Mouse (Mus musculus): ENCODE results near the gene Cmklr1. TPM values are rescaled to one million over a fixed set of nuclear protein-coding genes. Genes with fewer than 3 reads are reported as not detected.
A peak's percentile ranks its signal among the peaks of the same experiment; 100 is the strongest.

Gene Cmklr1
- polyA plus RNA-seq, 1 experiment, result 32.6 TPM

GRCm38 (mm10) chr5:113583424-113584162, 66.6 kb downstream of the Cmklr1 start:
- no peaks in the 10 kb centered on the region for H3K27me3 ChIP-seq (ENCODE audit: control insufficient read depth, insufficient read depth, low read length)
- H3K4me1 ChIP-seq (replicated peaks; ENCODE audit: control insufficient read depth, insufficient read depth, low read length), result no peaks in the 10 kb centered on the region
- H3K4me3 ChIP-seq (ENCODE audit: control insufficient read depth, insufficient read depth, low read length), result no peak overlapping the region
- no peak overlapping the region for H3K27ac ChIP-seq (ENCODE audit: control insufficient read depth, insufficient read depth, low read length)
- TF ChIP-seq POLR2A (IDR thresholded peaks at IDR 0.05; ENCODE audit: control insufficient read depth, extremely low read depth, insufficient read depth, low read length, poor library complexity), result no peak
- TF ChIP-seq CTCF (IDR thresholded peaks at IDR 0.05; ENCODE audit: borderline replicate concordance, control insufficient read depth, extremely low read depth, insufficient read depth, low read length, poor library complexity), result no peak
- WGBS, result 87% methylated on average over 5 of the region's 5 CpGs
- no peaks in the 10 kb centered on the region for H3K36me3 ChIP-seq (ENCODE audit: control insufficient read depth, insufficient read depth, low read length)
- DNase-seq, result no peak

- Histone ChIP-seq H3K27ac (ENCODE audit: control insufficient read depth, insufficient read depth, low read length) (no peak overlapping the region), H3K4me1 (replicated peaks; ENCODE audit: control insufficient read depth, insufficient read depth, low read length) (no peaks in the 10 kb centered on the region), H3K36me3 (ENCODE audit: control insufficient read depth, insufficient read depth, low read length) (no peaks in the 10 kb centered on the region), H3K27me3 (ENCODE audit: control insufficient read depth, insufficient read depth, low read length) (no peaks in the 10 kb centered on the region), H3K4me3 (ENCODE audit: control insufficient read depth, insufficient read depth, low read length) (no peak overlapping the region)
- 54% methylated on average over 9 of the region's 9 CpGs for WGBS
- no peak for TF ChIP-seq POLR2A (IDR thresholded peaks at IDR 0.05; ENCODE audit: control insufficient read depth, extremely low read depth, insufficient read depth, low read length, poor library complexity)
- TF ChIP-seq CTCF (IDR thresholded peaks at IDR 0.05; ENCODE audit: borderline replicate concordance, control insufficient read depth, extremely low read depth, insufficient read depth, low read length, poor library complexity), result no peak
- DNase-seq, result no peak
Observed at GRCm38 (mm10) chr5:113580801-113581200, 69.4 kb downstream of the Cmklr1 start.

- peak; percentile 16 for DNase-seq
- no peaks in the 10 kb centered on the region for H3K27me3 ChIP-seq (ENCODE audit: control insufficient read depth, insufficient read depth, low read length)
- WGBS, result 67% methylated on average over 8 of the region's 8 CpGs
- no peak for TF ChIP-seq POLR2A (IDR thresholded peaks at IDR 0.05; ENCODE audit: control insufficient read depth, extremely low read depth, insufficient read depth, low read length, poor library complexity)
- TF ChIP-seq CTCF (IDR thresholded peaks at IDR 0.05; ENCODE audit: borderline replicate concordance, control insufficient read depth, extremely low read depth, insufficient read depth, low read length, poor library complexity), result peak; percentile 56; the same call in 1 of the 2 replicates
- H3K36me3 ChIP-seq (ENCODE audit: control insufficient read depth, insufficient read depth, low read length), result no peaks in the 10 kb centered on the region
- no peak overlapping the region for H3K27ac ChIP-seq (ENCODE audit: control insufficient read depth, insufficient read depth, low read length)
- no peak overlapping the region for H3K4me3 ChIP-seq (ENCODE audit: control insufficient read depth, insufficient read depth, low read length)
- no peaks in the 10 kb centered on the region for H3K4me1 ChIP-seq (replicated peaks; ENCODE audit: control insufficient read depth, insufficient read depth, low read length)
Observed at GRCm38 (mm10) chr5:113580248-113580647, 70.0 kb downstream of the Cmklr1 start.

GRCm38 (mm10) chr5:113579128-113579527, 71.1 kb downstream of the Cmklr1 start:
- H3K36me3 ChIP-seq (ENCODE audit: control insufficient read depth, insufficient read depth, low read length), result no peaks in the 10 kb centered on the region
- TF ChIP-seq CTCF (IDR thresholded peaks at IDR 0.05; ENCODE audit: borderline replicate concordance, control insufficient read depth, extremely low read depth, insufficient read depth, low read length, poor library complexity) (no peak), POLR2A (IDR thresholded peaks at IDR 0.05; ENCODE audit: control insufficient read depth, extremely low read depth, insufficient read depth, low read length, poor library complexity) (no peak)
- H3K27me3 ChIP-seq (ENCODE audit: control insufficient read depth, insufficient read depth, low read length), result no peaks in the 10 kb centered on the region
- H3K4me3 ChIP-seq (ENCODE audit: control insufficient read depth, insufficient read depth, low read length), result no peak overlapping the region
- 77% methylated on average over 4 of the region's 4 CpGs for WGBS
- DNase-seq, result no peak
- no peak overlapping the region for H3K27ac ChIP-seq (ENCODE audit: control insufficient read depth, insufficient read depth, low read length)
- no peaks in the 10 kb centered on the region for H3K4me1 ChIP-seq (replicated peaks; ENCODE audit: control insufficient read depth, insufficient read depth, low read length)

- TF ChIP-seq CTCF (IDR thresholded peaks at IDR 0.05; ENCODE audit: borderline replicate concordance, control insufficient read depth, extremely low read depth, insufficient read depth, low read length, poor library complexity) (no peak), POLR2A (IDR thresholded peaks at IDR 0.05; ENCODE audit: control insufficient read depth, extremely low read depth, insufficient read depth, low read length, poor library complexity) (no peak)
- Histone ChIP-seq H3K27ac (ENCODE audit: control insufficient read depth, insufficient read depth, low read length) (no peak overlapping the region), H3K4me1 (replicated peaks; ENCODE audit: control insufficient read depth, insufficient read depth, low read length) (no peaks in the 10 kb centered on the region), H3K4me3 (ENCODE audit: control insufficient read depth, insufficient read depth, low read length) (no peak overlapping the region), H3K36me3 (ENCODE audit: control insufficient read depth, insufficient read depth, low read length) (no peaks in the 10 kb centered on the region), H3K27me3 (ENCODE audit: control insufficient read depth, insufficient read depth, low read length) (no peaks in the 10 kb centered on the region)
- 88% methylated on average over 6 of the region's 6 CpGs for WGBS
- no peak for DNase-seq
Observed at GRCm38 (mm10) chr5:113578428-113578827, 71.8 kb downstream of the Cmklr1 start.

GRCm38 (mm10) chr5:113577555-113577954, 72.7 kb downstream of the Cmklr1 start:
- H3K4me3 ChIP-seq (ENCODE audit: control insufficient read depth, insufficient read depth, low read length), result no peak overlapping the region
- TF ChIP-seq POLR2A (IDR thresholded peaks at IDR 0.05; ENCODE audit: control insufficient read depth, extremely low read depth, insufficient read depth, low read length, poor library complexity) (no peak), CTCF (IDR thresholded peaks at IDR 0.05; ENCODE audit: borderline replicate concordance, control insufficient read depth, extremely low read depth, insufficient read depth, low read length, poor library complexity) (no peak)
- WGBS, result 84% methylated on average over 7 of the region's 7 CpGs
- no peak overlapping the region for H3K27ac ChIP-seq (ENCODE audit: control insufficient read depth, insufficient read depth, low read length)
- H3K4me1 ChIP-seq (replicated peaks; ENCODE audit: control insufficient read depth, insufficient read depth, low read length), result no peaks in the 10 kb centered on the region
- no peaks in the 10 kb centered on the region for H3K36me3 ChIP-seq (ENCODE audit: control insufficient read depth, insufficient read depth, low read length)
- DNase-seq, result no peak
- H3K27me3 ChIP-seq (ENCODE audit: control insufficient read depth, insufficient read depth, low read length), result no peaks in the 10 kb centered on the region
